Mouse (Mus musculus) heart, embryonic 12.5 days (tissue): ENCODE measurements around the gene Dennd2c. TPM values are rescaled to one million over a fixed set of nuclear protein-coding genes. Genes with fewer than 3 reads are reported as not detected.
A peak's percentile ranks its signal among the peaks of the same experiment; 100 is the strongest.

ENCODE experiments used
- ATAC-seq: fragments of 200-750 bp; cut with Nextera tagmentation; 2 replicates; pipeline ENCODE4 v1.8.0; 2017; ENCODE audit warnings: moderate TSS enrichment, moderate library complexity; ENCODE audit not compliant: insufficient number of reproducible peaks, low FRiP score
- H3K27ac ChIP-seq: fragments of 300-500 bp; sonication (generic); 2 replicates; pipeline ENCODE4 v1.5.1; 2016; ENCODE audit warnings: mild to moderate bottlenecking, moderate library complexity; ENCODE audit not compliant: poor library complexity, severe bottlenecking
- H3K27me3 ChIP-seq: fragments of 300-500 bp; sonication (generic); replicated peaks from 2 replicates; pipeline ENCODE4 v1.6.1; 2016; ENCODE audit warnings: mild to moderate bottlenecking, moderate library complexity
- H3K36me3 ChIP-seq: fragments of 300-500 bp; sonication (generic); 2 replicates; pipeline ENCODE4 v1.6.1; 2016; ENCODE audit warnings: mild to moderate bottlenecking, moderate library complexity
- H3K4me1 ChIP-seq: fragments of 300-500 bp; sonication (generic); replicated peaks from 2 replicates; pipeline ENCODE4 v1.6.1; 2016; ENCODE audit warnings: mild to moderate bottlenecking
- H3K4me2 ChIP-seq: fragments of 300-500 bp; sonication (generic); 2 replicates; pipeline ENCODE4 v1.6.1; 2016; ENCODE audit warnings: mild to moderate bottlenecking, moderate library complexity
- H3K4me3 ChIP-seq: fragments of 300-500 bp; sonication (generic); 2 replicates; pipeline ENCODE4 v1.5.1; 2016; ENCODE audit warnings: mild to moderate bottlenecking
- H3K9ac ChIP-seq: fragments of 300-500 bp; sonication (generic); 2 replicates; pipeline ENCODE4 v1.6.1; 2016; ENCODE audit warnings: mild to moderate bottlenecking, moderate library complexity
- H3K9me3 ChIP-seq: fragments of 300-500 bp; sonication (generic); replicated peaks from 2 replicates; pipeline ENCODE4 v1.6.1; 2016; ENCODE audit warnings: mild to moderate bottlenecking, moderate library complexity
- WGBS: fragments of 180-500 bp; shearing (Covaris S2); methylation state at CpG from one replicate; pipeline ENCODE4 v1.1.7; 2016; 5-methylcytosine and 5-hydroxymethylcytosine counted together
- polyA plus RNA-seq: library from polyadenylated mRNA; unstranded; fragments of >200 nt; fragmentation: Nextera tagmentation; extraction: Ambion mirVana; gene quantifications from 2 replicates; pipeline ENCODE4 v1.2.1, GENCODE M21; 2016

Gene Dennd2c
- polyA plus RNA-seq, 1 experiment from 2014 or later: 5.1 TPM

DNA sequence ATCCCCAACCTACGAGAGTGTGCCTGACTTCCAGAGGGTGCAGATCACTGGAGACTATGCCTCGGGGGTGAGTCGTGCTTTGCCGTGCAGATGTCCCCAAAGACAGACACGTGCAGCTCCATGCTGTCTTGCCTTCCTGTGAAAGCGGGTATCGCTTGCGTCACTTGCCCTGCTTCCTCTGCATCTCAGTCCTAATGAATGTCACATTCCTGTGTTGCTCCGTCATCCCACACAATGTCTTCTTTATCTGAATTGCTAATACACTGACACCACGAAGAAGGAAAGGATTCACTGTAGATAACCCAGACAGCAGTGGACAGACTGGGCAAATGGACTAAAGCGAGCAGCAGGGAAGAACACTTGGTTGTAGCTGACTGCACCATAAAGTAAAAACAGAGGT lies 21.4 kb upstream of the Dennd2c start:
- H3K27ac ChIP-seq: no peak overlapping the region
- H3K4me3 ChIP-seq: no peak overlapping the region
- H3K4me2 ChIP-seq: no peak overlapping the region
- H3K36me3 ChIP-seq: no peaks in the 10 kb centered on the region
- H3K4me1 ChIP-seq: peaks cover 27% of the 10 kb centered on the region
- H3K9ac ChIP-seq: no peak overlapping the region
- H3K9me3 ChIP-seq: no peaks in the 10 kb centered on the region
- H3K27me3 ChIP-seq: no peaks in the 10 kb centered on the region
- 40% methylated on average over 11 of the region's 11 CpGs for WGBS
- no peak; the same call in 1 of the 2 replicates for ATAC-seq

DNA sequence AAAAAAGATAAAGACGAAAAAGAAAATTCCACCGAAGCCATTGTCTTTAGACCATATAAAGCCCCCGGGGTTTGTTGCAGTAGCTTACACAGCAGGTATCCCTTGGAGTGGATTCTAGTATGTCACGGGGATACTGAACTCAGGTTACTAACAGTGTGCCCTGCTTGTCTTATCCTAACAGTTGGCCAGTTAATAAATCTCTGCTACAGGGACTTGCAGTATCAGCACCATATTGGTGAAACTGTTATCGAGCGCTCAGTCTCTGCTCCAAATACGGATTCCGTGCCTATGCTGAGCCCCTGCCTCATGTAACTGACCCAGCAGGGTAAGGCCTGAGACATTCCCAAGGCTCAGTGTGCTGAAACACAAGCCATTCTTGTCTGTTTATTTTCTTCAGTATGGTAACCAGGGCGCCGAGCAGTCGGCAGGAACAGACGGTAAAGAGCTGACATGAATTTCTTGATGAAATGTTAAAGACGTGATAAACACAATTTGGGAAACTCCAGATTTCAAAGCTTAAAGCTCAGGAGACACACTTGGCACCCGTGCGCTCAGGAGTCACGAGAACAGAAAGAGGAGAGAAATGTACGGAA lies 20.4 kb upstream of the Dennd2c start:
- Histone ChIP-seq H3K4me3 (no peak overlapping the region), H3K9me3 (no peaks in the 10 kb centered on the region), H3K4me1 (peaks cover 27% of the 10 kb centered on the region), H3K4me2 (no peak overlapping the region), H3K27ac (no peak overlapping the region), H3K27me3 (no peaks in the 10 kb centered on the region), H3K9ac (no peak overlapping the region), H3K36me3 (no peaks in the 10 kb centered on the region)
- no peak for ATAC-seq
- 79% methylated on average over 17 of the region's 17 CpGs for WGBS

DNA sequence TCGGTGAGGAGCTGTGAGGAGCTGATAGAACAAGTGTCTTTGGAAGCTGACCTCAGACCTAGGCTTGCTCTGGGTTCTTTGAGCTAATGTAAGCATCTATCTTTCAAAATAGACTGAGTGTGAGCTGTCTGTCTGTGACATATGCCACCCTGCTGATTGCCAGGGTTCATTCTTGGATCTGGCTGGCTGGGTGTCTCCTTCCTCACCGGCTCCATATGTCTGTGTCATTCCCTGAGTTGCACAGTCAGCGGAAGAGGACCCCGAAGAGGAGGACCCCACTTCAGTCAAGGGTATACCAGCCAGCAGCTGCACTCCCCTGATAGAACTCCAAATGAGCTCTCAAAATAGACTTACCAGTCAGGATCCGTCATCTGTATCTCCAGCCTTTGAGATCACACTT lies 19.6 kb upstream of the Dennd2c start:
- Histone ChIP-seq H3K4me2 (no peak overlapping the region), H3K27ac (peak overlapping the region; percentile 64; the same call in 1 of the 2 replicates), H3K4me3 (no peak overlapping the region), H3K9me3 (no peaks in the 10 kb centered on the region), H3K36me3 (no peaks in the 10 kb centered on the region), H3K4me1 (peaks cover 27% of the 10 kb centered on the region), H3K27me3 (no peaks in the 10 kb centered on the region), H3K9ac (no peak overlapping the region)
- 50% methylated on average over 5 of the region's 5 CpGs for WGBS
- no peak for ATAC-seq

DNA sequence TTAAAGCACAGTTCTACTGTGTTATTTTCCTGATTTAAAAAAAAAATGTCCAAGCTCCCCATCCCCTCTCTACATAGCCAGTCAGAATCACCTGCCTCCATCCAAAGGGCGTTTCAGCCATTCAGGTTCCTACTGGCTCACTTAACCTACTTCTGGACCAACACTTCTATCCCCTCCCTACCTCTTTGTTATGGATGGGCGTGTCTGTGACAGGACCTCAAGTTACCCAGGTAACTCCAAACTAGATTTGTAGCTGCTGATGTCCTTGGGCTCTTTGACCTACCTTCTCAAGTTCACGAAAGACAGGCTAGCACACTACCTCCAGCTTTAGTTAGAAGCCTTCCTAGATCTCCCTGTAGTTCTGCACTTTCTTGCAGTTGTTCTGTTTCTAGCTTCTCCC lies 16.4 kb upstream of the Dennd2c start:
- ATAC-seq: no peak
- 73% methylated on average over 3 of the region's 3 CpGs for WGBS
- no peaks in the 10 kb centered on the region for H3K27me3 ChIP-seq

DNA sequence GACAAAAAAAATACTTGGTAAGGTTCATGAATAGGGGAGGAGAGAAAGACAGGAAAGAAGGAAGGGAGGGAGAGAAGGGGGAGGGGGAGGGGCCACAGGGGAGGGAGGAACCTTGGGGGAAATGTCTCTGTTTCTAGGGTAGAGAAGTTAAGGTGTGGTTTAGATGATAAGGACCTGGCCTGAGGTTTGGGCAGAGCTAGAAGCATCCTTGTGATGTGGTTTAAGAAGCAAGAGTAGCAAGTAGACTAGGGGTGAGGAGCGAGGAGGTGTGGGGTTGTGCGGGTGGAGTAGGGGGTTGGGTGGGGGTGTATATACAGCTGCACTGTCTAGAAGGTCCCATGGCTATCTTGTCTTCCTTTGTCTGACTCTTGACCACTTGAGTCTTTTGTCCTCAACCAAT lies 10.7 kb upstream of the Dennd2c start:
- Histone ChIP-seq H3K27ac (no peak overlapping the region), H3K4me1 (no peaks in the 10 kb centered on the region), H3K4me3 (no peak overlapping the region), H3K9ac (no peak overlapping the region), H3K36me3 (no peaks in the 10 kb centered on the region), H3K9me3 (no peaks in the 10 kb centered on the region), H3K27me3 (no peaks in the 10 kb centered on the region), H3K4me2 (no peak overlapping the region)
- 95% methylated on average over 2 of the region's 2 CpGs for WGBS
- no peak for ATAC-seq

More for the DNA sequence above, 16.4 kb upstream of the Dennd2c start:
- Histone ChIP-seq H3K27ac (no peak overlapping the region), H3K9me3 (no peaks in the 10 kb centered on the region), H3K4me1 (peaks cover 22% of the 10 kb centered on the region), H3K4me2 (no peak overlapping the region), H3K9ac (no peak overlapping the region), H3K36me3 (no peaks in the 10 kb centered on the region), H3K4me3 (no peak overlapping the region)

DNA sequence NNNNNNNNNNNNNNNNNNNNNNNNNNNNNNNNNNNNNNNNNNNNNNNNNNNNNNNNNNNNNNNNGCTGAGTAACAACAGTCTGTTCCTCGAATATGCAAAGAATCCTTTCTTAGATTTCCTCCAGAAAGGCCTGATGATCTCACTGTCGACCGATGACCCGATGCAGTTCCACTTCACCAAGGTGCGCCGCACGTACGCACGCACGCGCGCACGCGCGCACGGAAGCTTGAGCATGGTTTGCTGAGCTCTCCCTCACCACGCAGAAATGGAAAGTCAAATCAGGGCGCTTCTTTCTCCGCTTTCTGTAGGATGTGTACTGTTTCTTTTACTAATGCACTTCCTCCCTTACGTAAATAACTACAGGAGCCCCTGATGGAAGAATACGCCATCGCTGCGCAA lies 3.7 kb upstream of the Dennd2c start:
- ATAC-seq: no peak
- Histone ChIP-seq H3K9ac (no peak overlapping the region), H3K4me2 (peak overlapping the region; percentile 20; the same call in 1 of the 2 replicates), H3K4me1 (0 out of 2 replicates have a peak, but pooled peaks cover 7% of the 10 kb centered on the region), H3K36me3 (no peaks in the 10 kb centered on the region), H3K4me3 (no peak overlapping the region), H3K27ac (no peak overlapping the region), H3K9me3 (no peaks in the 10 kb centered on the region), H3K27me3 (no peaks in the 10 kb centered on the region)
- 64% methylated on average over 23 of the region's 23 CpGs for WGBS

DNA sequence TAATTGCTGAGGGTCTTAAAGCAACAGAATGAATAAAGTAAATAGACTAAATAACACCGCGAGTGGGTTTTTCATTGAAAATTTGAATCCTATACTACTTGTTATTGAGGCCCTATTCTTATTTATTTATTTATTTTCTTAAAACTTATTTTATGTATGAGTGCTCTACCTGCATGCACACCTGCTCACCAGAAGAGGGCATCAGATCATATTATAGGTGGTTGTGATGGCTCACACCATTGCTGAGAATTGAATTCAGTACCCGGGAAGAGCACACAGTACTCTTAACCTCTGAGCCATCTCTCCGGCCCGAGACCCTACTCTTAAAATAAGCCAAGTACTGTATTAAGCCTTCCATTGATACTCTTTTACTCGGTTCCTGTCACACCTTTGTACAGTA lies 2.7 kb upstream of the Dennd2c start:
- Histone ChIP-seq H3K9ac (no peak overlapping the region), H3K27me3 (no peaks in the 10 kb centered on the region), H3K36me3 (no peaks in the 10 kb centered on the region), H3K4me2 (no peak overlapping the region), H3K27ac (no peak overlapping the region), H3K4me1 (0 out of 2 replicates have a peak, but pooled peaks cover 7% of the 10 kb centered on the region), H3K9me3 (no peaks in the 10 kb centered on the region), H3K4me3 (no peak overlapping the region)
- WGBS: 77% methylated on average over 6 of the region's 6 CpGs
- ATAC-seq: no peak

DNA sequence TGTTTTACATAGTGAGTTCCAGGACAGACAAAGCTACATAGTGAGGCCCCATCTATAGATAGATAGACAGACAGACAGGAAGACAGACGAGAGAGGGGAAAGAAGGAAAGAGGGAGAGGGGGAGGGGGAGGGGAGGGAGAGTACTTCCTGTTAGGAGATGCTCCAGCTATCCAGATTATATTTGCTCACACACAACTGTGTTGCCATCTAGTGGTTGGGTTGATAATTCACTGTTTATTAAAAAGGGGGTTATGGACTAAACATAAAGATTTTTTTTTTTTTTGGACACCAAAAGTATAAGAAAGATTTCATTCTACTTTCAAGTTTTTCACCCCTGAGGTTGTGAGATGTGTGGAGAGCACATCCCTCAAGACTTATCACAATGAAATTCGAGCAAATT lies 1.7 kb upstream of the Dennd2c start:
- no peaks in the 10 kb centered on the region for H3K27me3 ChIP-seq
- H3K27ac ChIP-seq: no peak overlapping the region
- H3K4me2 ChIP-seq: no peak overlapping the region
- 38% methylated on average over 2 of the region's 2 CpGs for WGBS
- no peak overlapping the region for H3K9ac ChIP-seq
- no peak for ATAC-seq
- no peaks in the 10 kb centered on the region for H3K9me3 ChIP-seq
- H3K4me1 ChIP-seq: 0 out of 2 replicates have a peak, but pooled peaks cover 7% of the 10 kb centered on the region
- H3K4me3 ChIP-seq: no peak overlapping the region
- H3K36me3 ChIP-seq: no peaks in the 10 kb centered on the region

DNA sequence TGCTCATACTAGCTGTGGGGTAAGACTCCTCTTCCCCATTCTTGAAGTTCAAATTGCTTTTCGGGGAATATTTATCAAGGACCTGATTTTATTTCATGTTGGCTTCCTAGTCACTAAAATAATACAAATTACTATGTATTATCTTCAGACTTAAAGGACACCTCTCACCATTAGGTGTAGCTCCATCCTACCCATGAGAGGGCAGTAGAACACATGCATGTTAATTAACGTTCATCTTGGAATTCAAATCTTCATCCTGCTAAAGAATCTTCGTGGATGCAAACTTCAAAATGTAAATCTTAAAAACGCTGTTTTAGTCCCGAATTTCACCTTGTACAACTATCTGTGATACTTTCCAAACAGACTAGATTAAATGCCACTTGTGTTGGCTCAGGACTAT lies 1.2 kb upstream of the Dennd2c start:
- Histone ChIP-seq H3K4me3 (no peak overlapping the region), H3K9ac (no peak overlapping the region), H3K4me2 (no peak overlapping the region), H3K9me3 (no peaks in the 10 kb centered on the region), H3K27me3 (no peaks in the 10 kb centered on the region), H3K27ac (no peak overlapping the region), H3K36me3 (no peaks in the 10 kb centered on the region), H3K4me1 (0 out of 2 replicates have a peak, but pooled peaks cover 7% of the 10 kb centered on the region)
- no peak for ATAC-seq
- WGBS: 65% methylated on average over 5 of the region's 5 CpGs

DNA sequence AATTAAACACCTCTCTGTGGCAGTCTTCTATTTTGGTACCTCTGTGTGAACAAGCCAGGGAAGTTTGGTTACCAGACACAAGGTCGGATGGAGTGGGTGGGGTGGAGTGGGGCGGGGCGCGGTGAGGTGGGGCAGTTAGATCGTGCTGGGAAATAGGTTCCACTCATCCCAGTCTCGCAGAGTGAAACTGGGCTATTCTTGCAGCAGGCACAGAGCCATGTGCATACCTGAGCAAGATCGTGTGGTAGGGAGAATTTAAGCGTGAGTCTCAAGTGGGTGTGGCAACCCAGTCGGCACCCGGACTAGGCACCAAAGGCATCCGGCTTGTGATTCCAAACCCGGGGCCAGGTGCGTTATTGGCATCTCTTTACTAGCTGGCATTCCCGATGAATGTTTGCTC lies 495 bp upstream of the Dennd2c start:
- Histone ChIP-seq H3K4me1 (0 out of 2 replicates have a peak, but pooled peaks cover 7% of the 10 kb centered on the region), H3K4me3 (peak overlapping the region; percentile 66), H3K27ac (peak overlapping the region; percentile 33; the same call in 1 of the 2 replicates), H3K36me3 (no peaks in the 10 kb centered on the region), H3K4me2 (peak overlapping the region; percentile 97), H3K9ac (peak overlapping the region; percentile 82), H3K9me3 (no peaks in the 10 kb centered on the region), H3K27me3 (no peaks in the 10 kb centered on the region)
- WGBS: 1% methylated on average over 14 of the region's 14 CpGs
- peak; percentile 40; the same call in 1 of the 2 replicates for ATAC-seq

DNA sequence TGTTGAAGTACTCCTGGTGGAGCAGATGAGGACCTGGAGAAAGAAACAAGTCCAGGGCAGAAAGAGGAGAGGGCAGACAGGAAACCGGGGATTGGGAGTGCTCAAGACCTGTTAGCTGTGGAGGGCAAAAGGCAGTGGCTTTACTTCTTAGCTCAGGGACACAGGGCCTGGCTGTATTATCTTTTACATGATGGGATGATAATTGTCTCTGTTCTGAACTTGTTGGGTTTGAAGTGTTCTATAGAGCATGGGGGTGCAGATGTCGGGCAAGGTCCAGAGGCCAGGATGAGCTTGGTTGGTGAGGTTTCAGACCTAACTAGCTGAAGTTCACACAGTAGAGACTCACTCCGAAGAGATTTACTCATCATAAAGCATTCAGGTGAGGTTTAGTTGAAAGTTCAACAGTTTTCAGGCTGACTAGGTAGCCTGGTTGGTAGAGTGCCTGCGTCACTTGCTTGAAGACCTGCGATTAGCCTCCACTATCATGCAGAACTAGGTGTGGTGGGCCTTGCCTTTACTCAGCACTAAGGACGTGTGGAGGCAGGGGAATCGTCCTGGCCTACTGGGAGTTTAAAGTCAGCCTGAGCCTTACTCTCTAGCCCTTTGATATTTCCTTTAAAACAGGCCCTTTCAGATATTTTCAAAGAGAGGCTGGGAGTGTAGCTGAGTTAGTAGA lies 5.3 kb downstream of the Dennd2c start:
- no peak overlapping the region for H3K4me2 ChIP-seq
- H3K27ac ChIP-seq: no peak overlapping the region
- no peak overlapping the region for H3K9ac ChIP-seq
- peak; percentile 82 for ATAC-seq
- peaks cover 9% of the 10 kb centered on the region; the same call in 1 of the 2 replicates for H3K4me1 ChIP-seq
- no peaks in the 10 kb centered on the region for H3K9me3 ChIP-seq
- WGBS: 81% methylated on average over 7 of the region's 7 CpGs
- no peak overlapping the region for H3K4me3 ChIP-seq
- no peaks in the 10 kb centered on the region for H3K36me3 ChIP-seq
- no peaks in the 10 kb centered on the region for H3K27me3 ChIP-seq
